Mouse (Mus musculus) adrenal gland, adult 2 months (tissue): ENCODE data around the gene Tmem107. TPM values are rescaled to one million over a fixed set of nuclear protein-coding genes. Genes with fewer than 3 reads are reported as not detected.

Source experiments
- DNase-seq: peaks from one replicate; pipeline ENCODE4 v3.0.0; 2021
- polyA plus RNA-seq: library from polyadenylated mRNA; depleted of rRNA; stranded (reverse); fragments of >200 nt; gene quantifications from 2 replicates; pipeline ENCODE4 v1.2.3, GENCODE M21; 2012
- total RNA-seq, 2 experiments: library from RNA; stranded (reverse); gene quantifications; 2 replicates each; pipeline ENCODE4 v1.2.3; 2021

Gene Tmem107
- total and polyA plus RNA-seq, 3 experiments = 9.5 to 46.6 (median 16.9) TPM

DNA sequence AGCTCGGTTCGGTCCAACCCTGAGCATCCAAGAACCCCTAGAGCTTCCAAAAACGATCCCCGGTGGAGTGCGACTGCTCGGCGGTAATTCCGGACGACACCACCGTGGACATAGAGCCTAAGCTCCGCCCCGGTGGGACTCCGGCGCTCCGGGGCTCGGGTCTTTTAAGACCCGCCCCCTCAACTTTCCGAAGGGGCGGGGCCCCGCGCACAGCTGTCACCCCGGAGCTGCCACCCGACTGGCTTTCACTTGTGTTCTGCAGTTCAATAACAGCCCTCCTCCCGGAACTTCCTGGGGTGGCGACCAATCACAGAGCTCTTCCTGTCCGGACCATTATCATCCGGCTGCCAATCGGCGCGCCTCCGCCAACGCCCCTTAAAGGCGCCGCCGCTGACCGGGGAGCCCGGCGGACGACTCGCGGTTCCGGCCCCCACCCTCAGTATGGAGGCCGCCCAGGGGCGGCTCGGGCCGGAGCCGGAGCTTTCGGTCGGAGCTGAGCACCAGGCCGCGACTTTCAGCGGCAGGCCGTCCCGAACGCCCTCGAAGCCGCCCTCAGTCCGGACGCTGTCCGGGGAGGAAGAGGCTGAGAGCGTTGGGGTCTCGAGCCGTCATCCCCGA is 11.1 kb upstream of the Tmem107 start, which contains the start of gene Borcs6:
Gene Borcs6, plus strand, starts transcription at position 361 of the 618 bp plus-strand sequence.
- DNase-seq = peak; percentile 98

DNA sequence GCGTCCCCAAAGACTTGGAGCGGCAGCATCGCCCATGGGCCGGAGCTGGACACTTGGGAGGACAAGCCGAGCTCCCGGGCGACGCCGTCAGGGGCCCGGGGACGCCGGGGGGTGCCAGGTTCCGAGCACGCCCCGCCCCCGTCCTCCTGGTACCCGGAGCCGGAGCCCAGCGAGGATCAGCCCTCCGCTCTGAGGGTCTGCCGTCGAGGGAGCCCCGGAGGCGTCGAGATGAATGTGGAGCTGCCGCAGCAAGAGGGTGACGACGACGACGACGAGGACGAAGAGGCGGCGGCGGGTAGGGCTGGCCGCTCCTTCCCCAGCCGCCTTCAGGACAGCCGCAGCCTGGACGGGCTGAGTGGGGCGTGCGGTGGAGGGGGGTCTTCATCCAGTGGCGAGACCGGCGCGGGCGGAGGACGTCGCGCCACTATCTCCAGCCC is 10.6 kb upstream of the Tmem107 start:
- DNase-seq = no peak

DNA sequence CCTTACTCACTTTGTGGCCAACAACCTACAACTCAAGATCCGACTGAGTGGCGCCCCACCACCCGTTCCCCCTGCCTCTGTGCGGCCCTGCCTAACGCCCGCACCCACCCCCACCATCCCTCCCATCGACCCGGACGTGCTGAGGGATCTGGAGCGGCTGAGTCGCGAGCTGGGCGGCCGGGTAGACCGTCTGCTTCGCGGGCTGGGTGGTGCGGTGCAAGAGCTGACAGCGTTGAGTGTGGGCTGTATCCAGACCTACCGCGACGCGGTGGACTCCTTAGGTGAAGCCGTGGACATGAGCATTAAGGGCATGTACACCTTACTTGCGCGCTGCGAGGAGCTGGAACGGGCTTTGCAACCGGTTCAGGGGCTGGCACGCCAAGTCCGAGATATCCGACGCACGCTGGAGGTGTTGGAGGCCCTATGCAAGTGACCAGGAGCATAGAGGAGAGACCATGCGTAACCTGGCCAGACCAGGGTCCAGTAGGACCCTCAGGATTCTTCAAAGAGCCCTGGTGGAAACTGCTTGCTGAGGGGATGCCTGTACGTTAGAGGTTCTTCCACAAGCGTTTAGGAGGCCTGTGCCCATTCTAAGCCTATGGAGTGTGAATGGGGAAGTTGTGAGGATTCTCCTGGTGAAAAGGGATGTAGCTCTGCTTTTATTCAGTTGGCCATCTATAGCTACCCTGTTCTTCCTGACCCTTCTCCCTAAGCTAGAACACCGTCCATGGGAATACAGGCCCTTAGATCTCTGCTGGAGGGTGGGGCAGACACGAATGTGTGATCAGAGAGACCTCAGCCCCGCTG is 10.0 kb upstream of the Tmem107 start:
- peak; percentile 59 for DNase-seq

DNA sequence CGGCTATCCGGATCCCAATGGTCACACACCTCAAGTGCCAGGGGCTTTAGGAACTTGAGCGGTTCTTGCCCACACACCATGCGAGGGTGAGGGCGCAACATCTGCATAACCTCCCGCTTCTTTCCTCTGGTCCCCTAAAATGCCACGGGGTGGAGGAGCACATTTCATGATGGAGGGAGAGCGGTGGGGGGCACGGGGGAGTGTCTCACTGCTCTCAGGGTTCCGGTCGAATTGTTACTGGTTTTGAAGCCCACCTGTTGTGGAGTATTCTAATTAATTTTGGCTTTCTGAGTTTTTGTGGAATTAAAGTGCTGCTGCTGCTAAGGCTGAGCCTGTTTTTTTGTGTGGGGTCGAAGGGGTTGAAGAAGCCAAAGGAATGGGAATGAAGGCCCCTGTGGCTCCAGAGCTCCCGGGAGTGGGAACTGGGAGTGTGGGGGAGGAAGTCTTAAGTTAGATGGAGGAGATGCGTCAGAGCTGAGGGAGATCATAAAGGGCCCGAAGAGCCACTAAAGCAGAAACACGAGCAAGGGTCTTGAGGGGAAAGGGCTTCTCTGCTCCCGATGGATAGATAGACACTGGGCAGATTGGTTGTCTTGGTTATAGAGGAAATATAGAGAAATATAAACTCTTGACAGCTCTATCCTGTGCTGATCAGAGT is 9.2 kb upstream of the Tmem107 start:
- no peak for DNase-seq

DNA sequence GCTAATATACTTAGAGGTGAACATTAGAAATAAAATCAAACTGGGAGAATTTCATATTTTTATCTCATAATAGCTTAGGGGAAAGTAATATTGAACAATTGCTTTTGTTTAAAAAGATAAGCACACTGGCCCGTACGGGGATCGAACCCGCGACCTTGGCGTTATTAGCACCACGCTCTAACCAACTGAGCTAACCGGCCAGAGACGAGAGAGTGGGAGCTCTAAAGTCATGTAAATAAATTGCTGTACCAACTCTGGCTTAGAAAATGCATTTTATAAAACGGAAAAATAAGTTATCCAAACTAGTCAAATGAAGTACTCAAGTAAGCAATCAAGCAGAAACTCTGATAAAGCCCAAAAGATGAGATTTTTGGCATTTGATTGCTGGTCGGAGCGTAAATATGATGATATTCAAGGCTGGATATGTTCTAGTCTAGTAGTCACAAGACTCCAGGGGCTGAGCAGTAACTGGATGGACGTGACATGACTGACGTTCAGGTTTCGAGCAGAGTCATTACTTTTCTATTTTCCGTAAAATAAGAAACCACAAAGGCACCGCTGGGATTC is 8.3 kb upstream of the Tmem107 start:
- peak; percentile 83 for DNase-seq

DNA sequence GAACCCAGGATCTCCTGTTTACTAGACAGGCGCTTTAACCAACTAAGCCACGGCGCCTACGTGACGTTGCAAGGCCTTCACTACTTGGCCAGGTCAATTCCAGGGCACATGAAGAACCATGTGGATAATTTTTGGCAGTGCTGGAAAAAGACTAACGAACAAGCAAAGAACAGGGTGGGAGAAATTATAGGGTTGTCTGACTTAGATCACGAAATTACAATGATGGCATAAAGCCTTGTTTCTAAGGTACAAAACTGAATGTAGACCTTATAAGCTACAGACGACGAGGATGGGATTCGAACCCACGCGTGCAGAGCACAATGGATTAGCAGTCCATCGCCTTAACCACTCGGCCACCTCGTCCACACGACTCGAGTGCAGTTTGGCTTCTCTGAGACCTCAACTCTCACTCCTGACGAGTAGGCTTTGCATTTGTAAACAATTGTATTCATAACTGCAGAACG is 7.8 kb upstream of the Tmem107 start:
- DNase-seq = peak; percentile 94

DNA sequence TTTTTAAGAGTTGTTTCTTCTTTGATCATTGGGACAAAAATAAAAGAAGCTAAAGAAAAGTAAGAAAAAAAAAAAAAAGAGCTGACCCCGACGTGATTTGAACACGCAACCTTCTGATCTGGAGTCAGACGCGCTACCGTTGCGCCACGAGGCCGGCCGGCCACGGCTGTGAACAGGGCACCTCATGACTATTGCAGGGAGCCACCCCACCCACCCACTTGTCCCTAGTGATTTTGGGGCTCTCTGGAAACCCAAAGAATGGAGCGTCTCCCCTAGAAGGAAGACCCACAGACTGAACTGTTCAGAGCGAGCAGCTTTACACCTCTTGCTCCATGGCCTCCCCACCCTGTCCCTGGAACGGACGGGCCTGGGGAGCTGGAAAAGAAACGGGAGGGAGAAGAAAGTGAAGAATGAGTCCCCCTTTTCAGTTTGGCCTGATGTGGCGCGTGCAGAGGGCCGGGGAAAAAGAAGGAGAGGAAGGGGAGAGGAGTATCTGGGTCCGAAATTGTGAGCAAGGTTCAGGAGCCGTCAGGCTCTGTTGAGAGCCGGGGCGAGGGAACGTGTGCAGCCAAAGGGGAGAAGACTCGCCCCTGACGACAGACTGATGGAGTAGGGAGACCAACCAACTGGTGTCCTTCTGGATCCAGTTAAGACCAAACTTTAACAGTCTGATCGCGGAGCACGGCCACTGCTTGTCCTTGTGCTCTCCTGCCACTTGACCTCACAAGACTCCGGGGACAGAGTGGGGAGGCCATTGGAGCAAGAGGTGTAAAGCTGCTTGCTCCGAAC is 7.0 kb upstream of the Tmem107 start:
- DNase-seq = peak; percentile 87

DNA sequence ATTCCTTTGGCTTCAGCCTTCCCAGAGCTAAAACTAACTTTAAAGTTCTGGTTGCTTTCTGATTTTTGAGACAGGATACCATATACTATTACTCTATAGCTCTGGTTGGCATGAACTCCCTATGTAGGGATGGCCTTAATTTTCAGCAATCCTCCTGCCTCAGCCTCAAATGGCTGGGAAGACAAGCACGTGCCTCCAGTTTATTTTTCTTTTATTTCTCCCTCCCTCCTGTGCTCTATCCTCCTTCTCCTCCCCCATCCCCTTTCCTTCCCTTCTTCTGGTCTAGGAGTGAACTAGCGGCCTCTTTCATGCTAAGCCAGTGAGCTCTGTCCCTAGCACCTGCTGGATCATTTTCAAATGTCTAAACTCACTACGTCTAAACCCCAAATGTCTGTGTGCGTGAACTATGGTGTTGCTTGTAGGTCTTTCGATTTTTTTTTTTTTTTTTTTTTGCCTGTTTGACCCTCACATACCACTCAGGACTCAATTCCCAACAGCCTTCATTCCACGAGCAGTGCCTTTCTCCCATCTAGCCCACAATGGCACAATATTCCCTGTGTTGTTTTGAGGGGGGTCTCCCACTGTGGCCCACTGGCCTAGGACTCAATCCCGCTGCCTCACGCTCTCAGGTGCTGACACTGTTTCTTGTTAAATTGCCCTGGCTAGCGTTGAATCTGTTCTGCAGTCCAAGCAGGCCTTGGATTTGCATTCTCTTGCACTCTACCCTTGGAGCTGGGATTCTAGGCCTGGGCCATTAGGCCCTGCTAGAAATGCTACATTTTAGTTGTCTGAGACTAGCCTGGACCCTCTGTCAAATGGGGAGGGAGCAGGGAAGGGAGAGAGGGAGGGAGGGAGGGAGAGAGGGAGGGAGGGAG is 6.1 kb upstream of the Tmem107 start:
- no peak for DNase-seq

DNA sequence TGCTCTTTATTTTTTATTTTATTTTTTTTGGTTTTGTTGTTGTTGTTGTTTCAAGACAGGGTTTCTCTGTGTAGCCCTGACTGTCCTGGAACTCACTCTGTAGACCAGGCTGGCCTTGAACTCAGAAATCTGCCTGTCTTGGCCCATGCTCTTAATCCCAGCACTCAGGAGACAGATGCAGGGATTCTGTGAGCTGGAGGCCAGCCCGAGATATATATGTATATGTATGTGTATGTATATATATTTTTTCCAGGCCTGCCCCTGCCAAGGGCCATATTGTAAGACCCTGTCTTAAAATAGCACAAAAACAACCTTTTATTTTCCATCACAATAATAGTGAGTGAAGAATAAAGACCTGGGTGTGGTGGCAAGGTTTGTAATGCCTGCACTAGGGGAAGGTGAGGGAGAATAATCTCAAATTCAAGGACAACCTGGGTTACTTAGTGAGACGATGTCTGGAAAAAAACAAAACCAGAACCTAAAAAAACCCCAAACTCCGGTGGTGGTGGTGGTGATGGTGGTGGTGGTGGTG is 5.1 kb upstream of the Tmem107 start:
- no peak for DNase-seq

DNA sequence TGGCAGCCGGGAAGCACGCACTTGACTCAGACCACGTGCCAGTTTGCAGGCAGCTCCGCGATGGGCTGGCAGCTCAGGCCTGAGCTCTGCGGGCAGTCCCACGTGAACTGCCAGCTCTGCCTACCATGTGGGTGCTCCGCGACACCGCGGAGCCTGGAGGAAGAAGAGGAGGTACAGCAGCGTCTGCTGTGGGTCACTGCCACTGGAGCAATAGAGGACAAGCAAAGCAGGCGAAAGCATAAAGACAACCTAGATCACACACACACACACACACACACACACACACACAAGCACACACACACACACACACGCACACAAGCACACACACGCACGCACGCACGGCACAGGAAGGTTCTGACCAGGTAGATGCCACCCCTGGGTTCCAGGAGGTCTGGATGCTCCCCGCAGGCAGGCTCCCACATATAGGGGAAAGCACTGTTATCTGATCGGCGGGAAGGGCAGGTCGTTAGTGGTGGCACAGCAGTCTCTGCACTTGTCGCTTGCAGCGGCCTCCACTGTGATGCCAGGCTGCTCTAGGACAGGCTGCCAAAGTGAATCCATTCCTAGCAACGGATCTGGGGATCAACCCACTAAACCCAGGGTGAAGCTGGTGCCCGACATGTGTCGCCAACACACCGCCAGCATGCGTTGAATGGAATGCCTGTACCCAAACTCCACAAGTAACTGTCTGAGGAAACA is 4.3 kb upstream of the Tmem107 start:
- peak; percentile 77 for DNase-seq

DNA sequence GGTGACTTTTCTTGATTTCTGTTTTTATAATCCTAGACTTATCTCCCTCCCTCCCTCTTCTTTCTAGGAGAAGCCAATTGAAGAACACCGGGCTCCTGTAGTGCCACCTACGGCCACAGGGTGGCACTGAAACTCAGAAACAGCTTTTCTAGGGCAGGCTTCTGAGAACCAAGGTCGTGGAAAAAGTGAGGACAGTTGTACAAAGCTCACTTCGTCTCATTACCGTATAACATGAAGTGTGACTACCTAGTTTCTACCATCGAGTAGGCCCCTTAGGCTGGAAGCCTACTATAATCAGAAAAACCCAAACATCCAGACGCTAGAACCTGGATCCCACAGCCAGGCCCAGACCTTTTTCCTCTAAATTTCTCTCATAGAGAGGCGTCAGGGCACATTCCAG is 3.6 kb upstream of the Tmem107 start:
- peak; percentile 93 for DNase-seq

DNA sequence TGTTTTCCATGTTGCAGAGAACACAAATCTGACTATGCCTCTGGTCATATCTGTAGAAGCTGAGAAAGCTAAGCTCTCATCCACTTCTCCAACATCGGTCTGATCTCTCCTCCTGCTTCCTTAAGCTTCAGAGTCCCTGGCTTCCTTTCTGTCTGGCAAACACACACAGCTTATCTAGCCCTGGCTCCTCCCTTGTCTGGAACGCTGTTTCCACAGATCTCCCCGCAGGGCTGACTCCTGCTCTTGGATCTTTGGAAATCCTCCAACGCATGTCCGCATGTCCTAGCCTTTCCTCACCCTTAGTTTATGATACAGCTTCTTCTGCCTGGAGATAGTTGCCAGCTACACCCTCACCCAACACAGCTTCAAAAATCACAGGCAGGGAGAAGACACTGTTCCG is 3.0 kb upstream of the Tmem107 start:
- peak; percentile 67 for DNase-seq

DNA sequence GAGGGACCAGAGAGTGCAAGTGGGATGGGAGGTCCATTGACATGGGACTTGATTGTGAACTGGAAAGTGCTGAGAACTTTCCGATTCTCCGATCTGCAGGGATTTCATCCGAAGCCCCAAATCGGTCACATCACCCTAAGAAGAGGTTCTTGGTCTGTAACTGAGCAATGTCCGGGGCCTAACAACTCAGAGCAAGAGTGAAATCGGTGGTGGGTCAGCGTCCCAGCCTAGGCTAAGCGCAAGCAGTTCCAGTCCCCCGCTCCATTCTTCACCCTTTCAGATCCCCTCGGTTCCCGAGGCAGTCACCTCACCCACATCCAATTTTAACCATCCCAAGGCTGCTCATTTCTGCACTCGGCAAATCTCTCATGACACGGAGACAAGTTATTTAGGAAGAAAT is 513 bp upstream of the Tmem107 start:
- DNase-seq = peak; percentile 59

DNA sequence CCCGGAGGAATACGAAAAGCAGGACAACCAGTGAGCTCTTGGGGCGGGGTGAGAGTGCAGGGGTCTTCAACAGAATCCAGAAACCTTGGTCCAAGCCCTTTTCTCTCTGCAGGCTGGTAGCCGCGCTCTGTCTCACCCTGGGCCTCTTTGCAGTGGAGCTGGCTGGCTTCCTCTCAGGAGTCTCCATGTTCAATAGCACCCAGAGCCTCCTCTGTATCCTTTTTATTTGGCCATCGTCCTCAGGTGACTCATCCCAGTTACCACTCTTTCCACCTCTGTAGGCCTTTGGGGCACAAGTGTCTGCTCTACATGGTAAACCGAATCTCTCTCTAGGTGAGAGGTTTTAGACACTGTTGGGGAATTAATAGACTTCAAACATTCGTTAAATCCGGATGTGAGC is 656 bp downstream of the Tmem107 start:
- DNase-seq = no peak

DNA sequence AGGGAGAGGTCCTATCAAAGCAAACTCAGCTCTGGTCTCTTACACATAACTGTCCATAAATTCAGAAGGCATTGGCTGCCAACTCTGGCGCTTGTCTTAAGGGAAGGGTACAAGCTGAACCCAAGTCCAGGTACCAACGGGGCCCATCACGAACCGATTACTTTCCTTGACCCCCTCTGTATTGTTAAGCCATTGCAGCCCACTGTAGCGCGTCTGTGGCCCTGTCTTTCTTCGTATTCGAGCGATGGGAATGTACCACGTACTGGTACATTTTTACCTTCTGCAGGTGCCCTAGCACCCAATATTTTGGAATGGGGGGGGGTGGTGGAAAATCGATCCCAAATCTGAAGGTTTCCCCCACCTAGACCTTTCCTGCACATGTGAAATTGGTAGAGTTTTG is 1.6 kb downstream of the Tmem107 start:
- no peak for DNase-seq

DNA sequence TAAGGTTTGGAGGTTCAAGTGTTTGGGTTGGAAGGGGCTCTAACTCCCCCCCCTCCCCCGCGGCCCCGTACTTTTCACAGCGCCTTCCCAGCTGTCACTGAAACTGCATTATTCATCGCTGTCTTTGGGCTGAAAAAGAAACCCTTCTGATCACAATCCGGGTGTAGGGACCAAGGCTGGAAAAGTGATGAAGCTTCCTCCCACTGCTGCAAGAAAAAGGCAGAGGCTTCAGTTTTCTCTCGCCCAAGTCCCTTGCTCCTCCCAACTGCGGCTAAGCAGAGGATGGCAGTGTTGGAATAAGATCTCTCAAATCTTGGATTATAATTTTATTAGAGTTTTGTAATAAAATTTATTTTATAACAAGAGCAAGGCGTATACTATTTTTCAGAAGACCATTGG is 2.1 kb downstream of the Tmem107 start:
- DNase-seq = no peak

DNA sequence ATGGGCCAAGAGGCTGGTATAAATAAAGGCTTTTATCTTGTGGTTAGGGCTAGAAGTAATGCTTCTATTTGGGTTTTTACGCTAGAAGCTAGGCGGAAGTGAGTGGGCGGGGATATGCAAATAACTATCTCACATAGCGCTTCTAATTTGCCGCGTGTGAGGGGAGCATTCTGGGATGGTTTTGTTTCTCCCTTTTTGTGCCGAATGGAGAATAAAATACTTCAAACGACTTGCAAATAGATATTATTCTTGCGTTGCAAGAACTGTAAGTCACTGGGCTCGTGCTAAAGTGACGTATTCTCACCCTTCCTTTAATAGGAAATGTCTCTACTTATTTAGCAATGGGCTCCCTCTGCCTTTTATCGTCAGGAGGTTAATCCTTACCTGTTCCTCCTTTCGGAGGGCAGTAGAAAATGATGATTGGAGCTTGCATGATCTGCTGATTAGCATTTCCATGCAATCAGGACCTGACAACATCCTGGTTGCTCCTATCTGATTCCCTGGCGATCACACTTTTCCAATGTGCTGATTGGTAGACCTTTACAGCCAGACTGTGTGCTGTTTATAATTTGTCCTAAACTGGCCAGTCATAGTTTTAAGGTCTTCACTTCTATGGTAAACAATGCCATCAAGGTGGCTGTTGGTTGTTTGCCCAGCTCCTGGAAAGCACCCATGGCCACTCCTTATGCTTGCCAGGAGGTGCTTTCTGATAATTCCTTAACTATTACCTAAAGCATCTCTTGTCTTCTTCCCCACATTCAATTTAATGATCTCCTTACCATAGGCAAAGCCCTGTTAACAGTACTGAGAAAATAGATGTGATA is 2.7 kb downstream of the Tmem107 start:
- DNase-seq = peak; percentile 85

DNA sequence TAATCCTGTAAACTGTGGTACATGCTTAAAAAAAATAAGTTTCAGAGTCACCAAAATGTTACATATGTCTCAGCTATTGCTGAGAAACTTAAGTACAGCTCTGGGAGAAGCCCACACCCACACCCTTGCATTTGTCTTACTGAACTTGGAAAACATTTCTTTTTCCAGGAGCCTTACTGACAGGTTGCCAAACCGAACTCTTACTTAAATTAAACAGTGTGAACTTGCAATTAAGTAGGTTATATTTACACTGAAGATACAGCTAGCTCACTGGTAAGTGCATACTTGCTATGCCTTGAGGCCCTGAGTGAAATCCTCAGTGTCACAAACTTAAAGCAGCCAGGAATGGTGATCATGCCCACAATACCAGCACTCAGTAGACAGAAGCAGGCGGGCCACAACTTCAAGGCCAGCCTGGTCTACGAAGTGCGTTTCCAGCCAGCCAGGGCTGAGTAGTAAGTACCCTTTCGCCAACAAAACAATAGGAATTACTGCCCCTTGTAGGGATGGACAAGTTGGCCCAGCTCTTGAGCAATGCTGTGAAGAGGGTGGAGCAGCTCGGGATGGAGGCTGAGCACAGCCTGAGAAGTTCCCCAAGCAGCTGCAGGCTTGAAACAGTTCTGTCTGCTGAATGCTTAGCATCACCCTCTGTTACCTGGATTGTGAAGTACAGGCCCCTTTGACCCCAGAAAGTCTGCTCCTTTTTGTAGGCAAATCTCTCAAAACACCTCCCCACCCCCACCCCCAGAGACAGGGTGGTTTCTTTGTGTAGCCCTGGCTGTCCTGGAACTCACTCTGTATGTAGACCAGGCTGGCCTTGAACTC is 3.6 kb downstream of the Tmem107 start:
- no peak for DNase-seq
